Mouse (Mus musculus) R1 (cell line): ENCODE results near the gene Zfp800.

Experiments
- DNase-seq: peaks from one replicate; pipeline ENCODE4 v3.0.0-alpha.2; 2018; ENCODE audit warnings: low read depth, low spot score

The Zfp800 gene

GRCm38 (mm10) chr6:28203454-28203853, 194.4 kb downstream of the Zfp800 start:
- no peak for DNase-seq

GRCm38 (mm10) chr6:28202833-28203232, 195.0 kb downstream of the Zfp800 start:
- peak; percentile 25 for DNase-seq

GRCm38 (mm10) chr6:28193901-28194300, 203.9 kb downstream of the Zfp800 start:
- no peak for DNase-seq

- DNase-seq, result no peak
Observed at GRCm38 (mm10) chr6:28191935-28192334, 205.9 kb downstream of the Zfp800 start.
